Mouse (Mus musculus): ENCODE data around the gene Gm20219.
A peak's percentile ranks its signal among the peaks of the same experiment; 100 is the strongest.

Gene Gm20219

DNA sequence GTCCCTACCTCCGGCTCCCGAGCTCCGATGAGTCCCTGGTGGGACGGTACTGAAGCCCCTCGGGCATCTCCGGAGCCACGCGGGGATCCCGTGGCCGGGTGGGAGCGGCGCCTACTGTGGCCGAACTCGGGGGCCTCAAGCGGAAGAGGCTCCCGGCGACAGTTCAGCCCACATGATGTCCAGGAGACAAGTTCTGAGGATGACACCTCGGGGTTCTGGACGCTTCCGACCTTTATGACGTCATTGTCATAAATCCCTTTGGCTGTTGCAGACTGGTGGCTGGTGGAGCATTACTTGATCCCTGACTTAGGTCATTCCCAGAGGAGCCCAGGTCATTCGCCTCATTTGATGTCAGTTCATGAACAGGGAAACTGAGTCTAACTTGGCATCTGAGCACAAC lies 41.9 kb downstream of the Gm20219 start, which contains the start of gene Znrf4:
Gene Znrf4, minus strand, starts transcription at position 122 of the 400 bp plus-strand sequence.
- Histone ChIP-seq H3K4me3 (replicated peaks; ENCODE audit: low read length) (peak within 1 kb of the TSS; percentile 75), H3K9me3 (ENCODE audit: low read length) (no peaks in the 10 kb centered on the region)
- no peak for TF ChIP-seq CTCF (conservative IDR thresholded peaks at IDR 0.05; ENCODE audit: low read length)
- no peak for TF ChIP-seq NANOG (IDR thresholded peaks at IDR 0.05; ENCODE audit: borderline replicate concordance, low read length)
- TF ChIP-seq POU5F1 (IDR thresholded peaks at IDR 0.05; ENCODE audit: borderline replicate concordance, low read length), result no peak

DNA sequence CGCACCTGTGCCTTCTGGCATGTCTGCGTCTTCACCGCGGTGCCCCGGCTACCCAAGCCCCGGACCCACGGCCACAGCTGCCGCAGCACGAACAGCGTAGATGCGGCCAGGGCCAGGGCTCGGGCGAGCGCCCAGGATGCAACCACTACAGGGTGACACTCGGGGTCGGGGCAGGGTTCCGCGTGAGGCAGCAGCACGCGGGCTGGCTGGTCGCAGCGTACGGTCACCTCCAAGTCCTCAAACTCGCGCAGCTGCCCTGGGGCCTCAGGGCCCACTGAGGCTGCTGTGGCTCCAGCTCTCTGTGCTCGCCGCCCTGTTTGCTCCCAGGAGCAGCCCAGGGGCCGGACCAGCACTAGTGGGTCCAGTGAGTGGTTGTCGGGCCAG lies 42.5 kb downstream of the Gm20219 start:
- TF ChIP-seq NANOG (IDR thresholded peaks at IDR 0.05; ENCODE audit: borderline replicate concordance, low read length) (no peak), CTCF (conservative IDR thresholded peaks at IDR 0.05; ENCODE audit: low read length) (no peak), POU5F1 (IDR thresholded peaks at IDR 0.05; ENCODE audit: borderline replicate concordance, low read length) (no peak)
- Histone ChIP-seq H3K4me3 (replicated peaks; ENCODE audit: low read length) (peak overlapping the region; percentile 75), H3K36me3 (ENCODE audit: insufficient read depth, low read length) (no peaks in the 10 kb centered on the region), H3K4me1 (replicated peaks; ENCODE audit: low read depth, low read length) (peaks cover 70% of the 10 kb centered on the region), H3K9me3 (ENCODE audit: low read length) (no peaks in the 10 kb centered on the region), H3K27me3 (ENCODE audit: insufficient read depth, low read length) (peaks cover 67% of the 10 kb centered on the region)

More for the DNA sequence above, 41.9 kb downstream of the Gm20219 start, which contains the start of gene Znrf4:
- Histone ChIP-seq H3K4me1 (replicated peaks; ENCODE audit: low read depth, low read length) (peaks cover 63% of the 10 kb centered on the region), H3K36me3 (ENCODE audit: insufficient read depth, low read length) (no peaks in the 10 kb centered on the region), H3K27me3 (ENCODE audit: insufficient read depth, low read length) (peaks cover 72% of the 10 kb centered on the region)

GRCm38 (mm10) chr17:56510970-56511706 lies 43.0 kb downstream of the Gm20219 start:
- no peaks in the 10 kb centered on the region for H3K36me3 ChIP-seq (ENCODE audit: insufficient read depth, low read length)
- H3K9me3 ChIP-seq (ENCODE audit: low read length), result no peaks in the 10 kb centered on the region
- peak overlapping the region; percentile 75 for H3K4me3 ChIP-seq (replicated peaks; ENCODE audit: low read length)
- TF ChIP-seq CTCF (conservative IDR thresholded peaks at IDR 0.05; ENCODE audit: low read length), result no peak
- no peak for TF ChIP-seq POU5F1 (IDR thresholded peaks at IDR 0.05; ENCODE audit: borderline replicate concordance, low read length)
- TF ChIP-seq NANOG (IDR thresholded peaks at IDR 0.05; ENCODE audit: borderline replicate concordance, low read length), result no peak
- peaks cover 68% of the 10 kb centered on the region for H3K27me3 ChIP-seq (ENCODE audit: insufficient read depth, low read length)
- H3K4me1 ChIP-seq (replicated peaks; ENCODE audit: low read depth, low read length), result peaks cover 70% of the 10 kb centered on the region

GRCm38 (mm10) chr17:56510473-56510969 lies 43.7 kb downstream of the Gm20219 start:
- no peaks in the 10 kb centered on the region for H3K36me3 ChIP-seq (ENCODE audit: insufficient read depth, low read length)
- peaks cover 68% of the 10 kb centered on the region for H3K27me3 ChIP-seq (ENCODE audit: insufficient read depth, low read length)
- peaks cover 70% of the 10 kb centered on the region for H3K4me1 ChIP-seq (replicated peaks; ENCODE audit: low read depth, low read length)
- peak overlapping the region; percentile 75 for H3K4me3 ChIP-seq (replicated peaks; ENCODE audit: low read length)
- H3K9me3 ChIP-seq (ENCODE audit: low read length), result no peaks in the 10 kb centered on the region
- TF ChIP-seq POU5F1 (IDR thresholded peaks at IDR 0.05; ENCODE audit: borderline replicate concordance, low read length) (no peak), CTCF (conservative IDR thresholded peaks at IDR 0.05; ENCODE audit: low read length) (no peak), NANOG (IDR thresholded peaks at IDR 0.05; ENCODE audit: borderline replicate concordance, low read length) (no peak)

- no peaks in the 10 kb centered on the region for H3K9me3 ChIP-seq (ENCODE audit: low read length)
- peaks cover 69% of the 10 kb centered on the region for H3K4me1 ChIP-seq (replicated peaks; ENCODE audit: low read depth, low read length)
- H3K36me3 ChIP-seq (ENCODE audit: insufficient read depth, low read length), result no peaks in the 10 kb centered on the region
- TF ChIP-seq NANOG (IDR thresholded peaks at IDR 0.05; ENCODE audit: borderline replicate concordance, low read length) (no peak), POU5F1 (IDR thresholded peaks at IDR 0.05; ENCODE audit: borderline replicate concordance, low read length) (no peak), CTCF (conservative IDR thresholded peaks at IDR 0.05; ENCODE audit: low read length) (no peak)
- H3K4me3 ChIP-seq (replicated peaks; ENCODE audit: low read length), result peak overlapping the region; percentile 75
- H3K27me3 ChIP-seq (ENCODE audit: insufficient read depth, low read length), result peaks cover 62% of the 10 kb centered on the region
These were observed 44.3 kb downstream of the Gm20219 start for GRCm38 (mm10) chr17:56509707-56510472.

GRCm38 (mm10) chr17:56509021-56509640 lies 45.1 kb downstream of the Gm20219 start:
- H3K4me3 ChIP-seq (replicated peaks; ENCODE audit: low read length), result no peak overlapping the region
- no peaks in the 10 kb centered on the region for H3K9me3 ChIP-seq (ENCODE audit: low read length)
- TF ChIP-seq CTCF (conservative IDR thresholded peaks at IDR 0.05; ENCODE audit: low read length) (no peak), NANOG (IDR thresholded peaks at IDR 0.05; ENCODE audit: borderline replicate concordance, low read length) (no peak), POU5F1 (IDR thresholded peaks at IDR 0.05; ENCODE audit: borderline replicate concordance, low read length) (no peak)
- H3K36me3 ChIP-seq (ENCODE audit: insufficient read depth, low read length), result no peaks in the 10 kb centered on the region
- peaks cover 67% of the 10 kb centered on the region for H3K4me1 ChIP-seq (replicated peaks; ENCODE audit: low read depth, low read length)
- peaks cover 54% of the 10 kb centered on the region for H3K27me3 ChIP-seq (ENCODE audit: insufficient read depth, low read length)

GRCm38 (mm10) chr17:56507161-56508068 lies 46.8 kb downstream of the Gm20219 start:
- H3K9me3 ChIP-seq (ENCODE audit: low read length), result no peaks in the 10 kb centered on the region
- no peaks in the 10 kb centered on the region for H3K36me3 ChIP-seq (ENCODE audit: insufficient read depth, low read length)
- H3K27me3 ChIP-seq (ENCODE audit: insufficient read depth, low read length), result peaks cover 40% of the 10 kb centered on the region
- H3K4me1 ChIP-seq (replicated peaks; ENCODE audit: low read depth, low read length), result peaks cover 68% of the 10 kb centered on the region
- H3K4me3 ChIP-seq (replicated peaks; ENCODE audit: low read length), result peak overlapping the region; percentile 88
- TF ChIP-seq NANOG (IDR thresholded peaks at IDR 0.05; ENCODE audit: borderline replicate concordance, low read length), result no peak
- no peak for TF ChIP-seq CTCF (conservative IDR thresholded peaks at IDR 0.05; ENCODE audit: low read length)
- no peak for TF ChIP-seq POU5F1 (IDR thresholded peaks at IDR 0.05; ENCODE audit: borderline replicate concordance, low read length)
